Mouse (Mus musculus): ENCODE results near the gene Adgrg4.

The Adgrg4 gene

GRCm38 (mm10) chrX:56869863-56870262, at the start of gene Adgrg4:
Adgrg4 (plus strand) TSS chrX:56870163.
- DNase-seq (ENCODE audit: low spot score in 2 of 2) = no peak

- DNase-seq (ENCODE audit: low spot score in 2 of 2) = peak; percentile 1 to 3
Observed at GRCm38 (mm10) chrX:56821765-56822603, 48.0 kb upstream of the Adgrg4 start, which contains the start of gene Map7d3. Map7d3 (minus strand) TSS chrX:56822326.

GRCm38 (mm10) chrX:56827492-56827891, 42.5 kb upstream of the Adgrg4 start:
- no peak for DNase-seq (ENCODE audit: low spot score in 2 of 2)

- DNase-seq (ENCODE audit: low spot score in 2 of 2) = no peak
Observed at GRCm38 (mm10) chrX:56835842-56836241, 34.1 kb upstream of the Adgrg4 start.

GRCm38 (mm10) chrX:56839369-56839768, 30.6 kb upstream of the Adgrg4 start:
- DNase-seq (ENCODE audit: low spot score in 2 of 2) = no peak

- DNase-seq (ENCODE audit: low spot score in 2 of 2) = no peak
Observed at GRCm38 (mm10) chrX:56841255-56841654, 28.7 kb upstream of the Adgrg4 start.

- no peak for DNase-seq (ENCODE audit: low spot score in 2 of 2)
Observed at GRCm38 (mm10) chrX:57012891-57013290, 142.9 kb downstream of the Adgrg4 start.

GRCm38 (mm10) chrX:57042774-57043173, 172.8 kb downstream of the Adgrg4 start, which contains the start of gene Brs3:
Brs3 (plus strand) TSS chrX:57043074.
- DNase-seq (ENCODE audit: low spot score in 2 of 2) = no peak

GRCm38 (mm10) chrX:57043869-57044268, 173.9 kb downstream of the Adgrg4 start:
- no peak for DNase-seq (ENCODE audit: low spot score in 2 of 2)

All from spleen, postnatal 36 days (tissue).